Mouse (Mus musculus): ENCODE measurements around the gene Ncoa5. TPM values are rescaled to one million over a fixed set of nuclear protein-coding genes. Genes with fewer than 3 reads are reported as not detected.
A peak's percentile ranks its signal among the peaks of the same experiment; 100 is the strongest.

Gene Ncoa5
- polyA plus RNA-seq, 1 experiment: 33.0 TPM

GRCm38 (mm10) chr2:165020490-165020889 lies 14.2 kb downstream of the Ncoa5 start:
- Histone ChIP-seq H3K4me1 (ENCODE audit: control insufficient read depth, insufficient read depth, low read length) (peaks cover 18% of the 10 kb centered on the region), H3K4me3 (ENCODE audit: insufficient read depth, low read length) (no peak overlapping the region), H3K27ac (ENCODE audit: insufficient read depth, low read depth, low read length) (peak overlapping the region; percentile 29; the same call in 1 of the 2 replicates)
- no peak for TF ChIP-seq CTCF (IDR thresholded peaks at IDR 0.05; ENCODE audit: low read depth, low read length)
- TF ChIP-seq POLR2A (IDR thresholded peaks at IDR 0.05; ENCODE audit: borderline replicate concordance, low read depth, low read length): no peak

- no peak overlapping the region for H3K4me3 ChIP-seq (ENCODE audit: insufficient read depth, low read length)
- H3K4me1 ChIP-seq (ENCODE audit: control insufficient read depth, insufficient read depth, low read length): peaks cover 12% of the 10 kb centered on the region
- H3K27ac ChIP-seq (ENCODE audit: insufficient read depth, low read depth, low read length): no peak overlapping the region
- TF ChIP-seq POLR2A (IDR thresholded peaks at IDR 0.05; ENCODE audit: borderline replicate concordance, low read depth, low read length) (no peak), CTCF (IDR thresholded peaks at IDR 0.05; ENCODE audit: low read depth, low read length) (no peak)
Observed at GRCm38 (mm10) chr2:165014935-165015334, 19.7 kb downstream of the Ncoa5 start.

- TF ChIP-seq CTCF (IDR thresholded peaks at IDR 0.05; ENCODE audit: low read depth, low read length) (no peak), POLR2A (IDR thresholded peaks at IDR 0.05; ENCODE audit: borderline replicate concordance, low read depth, low read length) (no peak)
- H3K27ac ChIP-seq (ENCODE audit: insufficient read depth, low read depth, low read length): no peak overlapping the region
- H3K4me3 ChIP-seq (ENCODE audit: insufficient read depth, low read length): no peak overlapping the region
- peaks cover 10% of the 10 kb centered on the region for H3K4me1 ChIP-seq (ENCODE audit: control insufficient read depth, insufficient read depth, low read length)
Observed at GRCm38 (mm10) chr2:165010351-165010750, 24.3 kb downstream of the Ncoa5 start.

- no peak for TF ChIP-seq POLR2A (IDR thresholded peaks at IDR 0.05; ENCODE audit: borderline replicate concordance, low read depth, low read length)
- TF ChIP-seq CTCF (IDR thresholded peaks at IDR 0.05; ENCODE audit: low read depth, low read length): no peak
- H3K27ac ChIP-seq (ENCODE audit: insufficient read depth, low read depth, low read length): no peak overlapping the region
- H3K4me1 ChIP-seq (ENCODE audit: control insufficient read depth, insufficient read depth, low read length): peaks cover 4% of the 10 kb centered on the region
- H3K4me3 ChIP-seq (ENCODE audit: insufficient read depth, low read length): no peak overlapping the region
Observed at GRCm38 (mm10) chr2:165009581-165009980, 25.1 kb downstream of the Ncoa5 start.

GRCm38 (mm10) chr2:165009161-165009560 lies 25.5 kb downstream of the Ncoa5 start:
- TF ChIP-seq POLR2A (IDR thresholded peaks at IDR 0.05; ENCODE audit: borderline replicate concordance, low read depth, low read length): no peak
- TF ChIP-seq CTCF (IDR thresholded peaks at IDR 0.05; ENCODE audit: low read depth, low read length): no peak
- Histone ChIP-seq H3K4me3 (ENCODE audit: insufficient read depth, low read length) (no peak overlapping the region), H3K27ac (ENCODE audit: insufficient read depth, low read depth, low read length) (no peak overlapping the region), H3K4me1 (ENCODE audit: control insufficient read depth, insufficient read depth, low read length) (peaks cover under 1% of the 10 kb centered on the region; the same call in 1 of the 2 replicates)

GRCm38 (mm10) chr2:165007986-165008385 lies 26.7 kb downstream of the Ncoa5 start:
- Histone ChIP-seq H3K4me1 (ENCODE audit: control insufficient read depth, insufficient read depth, low read length) (no peaks in the 10 kb centered on the region), H3K4me3 (ENCODE audit: insufficient read depth, low read length) (no peak overlapping the region), H3K27ac (ENCODE audit: insufficient read depth, low read depth, low read length) (no peak overlapping the region)
- TF ChIP-seq CTCF (IDR thresholded peaks at IDR 0.05; ENCODE audit: low read depth, low read length): no peak
- TF ChIP-seq POLR2A (IDR thresholded peaks at IDR 0.05; ENCODE audit: borderline replicate concordance, low read depth, low read length): no peak

GRCm38 (mm10) chr2:165006813-165007212 lies 27.9 kb downstream of the Ncoa5 start:
- H3K27ac ChIP-seq (ENCODE audit: insufficient read depth, low read depth, low read length): no peak overlapping the region
- no peak for TF ChIP-seq CTCF (IDR thresholded peaks at IDR 0.05; ENCODE audit: low read depth, low read length)
- TF ChIP-seq POLR2A (IDR thresholded peaks at IDR 0.05; ENCODE audit: borderline replicate concordance, low read depth, low read length): no peak
- no peaks in the 10 kb centered on the region for H3K4me1 ChIP-seq (ENCODE audit: control insufficient read depth, insufficient read depth, low read length)
- no peak overlapping the region for H3K4me3 ChIP-seq (ENCODE audit: insufficient read depth, low read length)

- no peak overlapping the region for H3K27ac ChIP-seq (ENCODE audit: insufficient read depth, low read depth, low read length)
Observed at GRCm38 (mm10) chr2:165004237-165004636, 30.4 kb downstream of the Ncoa5 start.

GRCm38 (mm10) chr2:165003108-165003507 lies 31.6 kb downstream of the Ncoa5 start:
- no peak for TF ChIP-seq POLR2A (IDR thresholded peaks at IDR 0.05; ENCODE audit: borderline replicate concordance, low read depth, low read length)
- TF ChIP-seq CTCF (IDR thresholded peaks at IDR 0.05; ENCODE audit: low read depth, low read length): no peak
- Histone ChIP-seq H3K4me1 (ENCODE audit: control insufficient read depth, insufficient read depth, low read length) (0 out of 2 replicates have a peak, but pooled peaks cover 2% of the 10 kb centered on the region), H3K4me3 (ENCODE audit: insufficient read depth, low read length) (no peak overlapping the region), H3K27ac (ENCODE audit: insufficient read depth, low read depth, low read length) (no peak overlapping the region)

More at GRCm38 (mm10) chr2:165004237-165004636, 30.4 kb downstream of the Ncoa5 start:
- TF ChIP-seq POLR2A (IDR thresholded peaks at IDR 0.05; ENCODE audit: borderline replicate concordance, low read depth, low read length): no peak
- no peak for TF ChIP-seq CTCF (IDR thresholded peaks at IDR 0.05; ENCODE audit: low read depth, low read length)
- H3K4me1 ChIP-seq (ENCODE audit: control insufficient read depth, insufficient read depth, low read length): no peaks in the 10 kb centered on the region
- no peak overlapping the region for H3K4me3 ChIP-seq (ENCODE audit: insufficient read depth, low read length)

- 0 out of 2 replicates have a peak, but pooled peaks cover 5% of the 10 kb centered on the region for H3K4me1 ChIP-seq (ENCODE audit: control insufficient read depth, insufficient read depth, low read length)
- no peak overlapping the region for H3K4me3 ChIP-seq (ENCODE audit: insufficient read depth, low read length)
- H3K27ac ChIP-seq (ENCODE audit: insufficient read depth, low read depth, low read length): no peak overlapping the region
- TF ChIP-seq CTCF (IDR thresholded peaks at IDR 0.05; ENCODE audit: low read depth, low read length) (no peak), POLR2A (IDR thresholded peaks at IDR 0.05; ENCODE audit: borderline replicate concordance, low read depth, low read length) (no peak)
Observed at GRCm38 (mm10) chr2:165001958-165002357, 32.7 kb downstream of the Ncoa5 start.
